Mouse (Mus musculus): ENCODE data around the gene Slc18a3. TPM values are rescaled to one million over a fixed set of nuclear protein-coding genes. Genes with fewer than 3 reads are reported as not detected.

Slc18a3 gene
- polyA plus RNA-seq, 1 experiment from 2014 or later: 0.67 TPM

DNA sequence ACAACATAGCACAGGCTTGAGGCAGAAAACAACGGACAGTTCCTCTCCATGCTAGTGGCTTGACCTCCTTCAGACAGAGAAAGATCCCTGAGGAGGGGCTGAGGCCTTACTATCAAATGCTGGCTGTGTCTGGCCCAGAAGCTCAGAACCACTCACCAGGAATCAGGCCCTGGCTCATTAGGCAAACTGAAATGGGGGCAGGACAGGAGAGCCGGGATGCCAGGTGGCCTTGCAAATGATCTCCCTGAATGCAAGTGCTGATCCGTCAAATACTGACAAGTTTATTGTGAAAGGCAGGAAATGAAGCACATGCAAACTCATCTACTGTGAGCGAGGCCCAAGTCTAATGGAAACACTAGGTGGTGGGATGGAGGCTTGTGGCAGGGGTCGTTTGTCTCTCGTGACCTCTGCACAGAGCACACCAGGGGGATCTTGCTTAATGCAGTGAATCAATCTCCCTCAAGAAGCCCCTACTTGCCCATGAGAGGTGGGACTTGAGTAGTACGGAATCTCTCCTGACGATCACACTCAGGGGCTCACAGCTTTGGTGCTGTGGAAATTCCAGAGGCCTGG lies 35.5 kb downstream of the Slc18a3 start:
- no peaks in the 10 kb centered on the region for H3K9me3 ChIP-seq (ENCODE audit: control insufficient read depth, low read length)
- no peak for ATAC-seq (ENCODE audit: low read depth)
- H3K4me3 ChIP-seq (ENCODE audit: low read length): no peak overlapping the region
- no peak overlapping the region for H3K4me2 ChIP-seq (ENCODE audit: low read depth, low read length)
- H3K27me3 ChIP-seq (ENCODE audit: control insufficient read depth, insufficient read depth, low read depth, low read length): no peaks in the 10 kb centered on the region
- H3K27ac ChIP-seq (ENCODE audit: low read length): no peak overlapping the region
- H3K4me1 ChIP-seq (replicated peaks; ENCODE audit: control insufficient read depth, insufficient read depth, low read length): no peaks in the 10 kb centered on the region
- WGBS: 26% methylated on average over 8 of the region's 8 CpGs
- H3K36me3 ChIP-seq (ENCODE audit: control insufficient read depth, insufficient read depth, low read length): no peaks in the 10 kb centered on the region
- no peak overlapping the region for H3K9ac ChIP-seq (ENCODE audit: low read length)

DNA sequence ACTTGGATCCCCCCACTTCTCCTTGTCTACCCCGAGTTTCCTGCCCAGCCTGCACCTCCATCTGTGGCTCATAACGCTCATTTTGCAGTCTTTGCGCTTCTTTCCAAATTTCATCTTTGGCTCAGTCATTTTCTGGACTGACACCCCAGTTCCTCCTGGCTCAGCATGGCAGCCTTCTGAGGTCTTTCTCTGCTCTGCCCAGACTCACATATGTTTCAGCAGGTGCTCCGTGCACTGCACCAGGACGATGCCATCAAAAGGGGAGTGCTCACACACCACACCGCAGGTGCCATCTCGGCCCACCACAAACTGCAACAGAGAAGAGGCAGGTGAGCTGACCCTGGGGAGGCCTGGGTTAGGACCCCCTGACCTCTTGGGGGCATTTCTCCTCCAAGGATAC lies 40.7 kb downstream of the Slc18a3 start:
- Histone ChIP-seq H3K27ac (ENCODE audit: low read length) (no peak overlapping the region), H3K4me3 (ENCODE audit: low read length) (no peak overlapping the region), H3K36me3 (ENCODE audit: control insufficient read depth, insufficient read depth, low read length) (no peaks in the 10 kb centered on the region), H3K9ac (ENCODE audit: low read length) (no peak overlapping the region), H3K4me2 (ENCODE audit: low read depth, low read length) (no peak overlapping the region), H3K27me3 (ENCODE audit: control insufficient read depth, insufficient read depth, low read depth, low read length) (no peaks in the 10 kb centered on the region), H3K9me3 (ENCODE audit: control insufficient read depth, low read length) (no peaks in the 10 kb centered on the region), H3K4me1 (replicated peaks; ENCODE audit: control insufficient read depth, insufficient read depth, low read length) (no peaks in the 10 kb centered on the region)
- 87% methylated on average over 7 of the region's 7 CpGs for WGBS
- ATAC-seq (ENCODE audit: low read depth): no peak

DNA sequence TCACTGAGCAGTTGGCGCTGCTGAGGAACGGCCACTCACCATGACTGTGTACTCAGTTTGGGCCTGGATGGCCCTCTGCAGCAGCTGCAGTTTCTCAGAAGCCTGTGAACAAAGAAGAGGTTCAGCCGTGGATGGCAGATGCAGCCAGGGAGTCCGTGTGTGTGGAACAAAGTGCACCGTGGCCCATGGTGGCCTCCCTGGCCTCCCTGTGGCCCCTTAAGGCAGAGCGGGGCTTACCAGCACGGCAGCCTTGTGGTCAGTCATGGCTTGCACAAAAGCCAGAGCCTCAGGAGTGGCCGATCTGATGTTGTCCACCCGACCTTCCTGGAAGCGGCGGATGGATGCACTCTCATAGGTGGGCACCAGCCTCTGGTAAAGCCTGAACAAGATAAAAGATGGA lies 45.9 kb downstream of the Slc18a3 start:
- peaks cover 4% of the 10 kb centered on the region for H3K9me3 ChIP-seq (ENCODE audit: control insufficient read depth, low read length)
- H3K4me3 ChIP-seq (ENCODE audit: low read length): no peak overlapping the region
- H3K27me3 ChIP-seq (ENCODE audit: control insufficient read depth, insufficient read depth, low read depth, low read length): no peaks in the 10 kb centered on the region
- ATAC-seq (ENCODE audit: low read depth): no peak
- no peaks in the 10 kb centered on the region for H3K36me3 ChIP-seq (ENCODE audit: control insufficient read depth, insufficient read depth, low read length)
- no peak overlapping the region for H3K9ac ChIP-seq (ENCODE audit: low read length)
- H3K4me2 ChIP-seq (ENCODE audit: low read depth, low read length): no peak overlapping the region
- H3K4me1 ChIP-seq (replicated peaks; ENCODE audit: control insufficient read depth, insufficient read depth, low read length): no peaks in the 10 kb centered on the region
- WGBS: 68% methylated on average over 11 of the region's 11 CpGs
- H3K27ac ChIP-seq (ENCODE audit: low read length): no peak overlapping the region

Other genes starting within 250 kb of the Slc18a3 start
- gene Ogdhl, start 142.8 kb downstream of the Slc18a3 start, polyA plus RNA-seq (2015; fragmentation: Nextera tagmentation; extraction: Ambion mirVana): 7.8 and 8.8 TPM in 2 replicates
- 1.6 and 2.9 TPM in 2 replicates for gene 1700024G13Rik, start 76.5 kb downstream of the Slc18a3 start, polyA plus RNA-seq (2015; fragmentation: Nextera tagmentation; extraction: Ambion mirVana)
- gene Chat, start 1.1 kb upstream of the Slc18a3 start, polyA plus RNA-seq (2015; fragmentation: Nextera tagmentation; extraction: Ambion mirVana): 0.08 TPM in 1 of 2 replicates, not detected in the other
- 16.8 and 18.5 TPM in 2 replicates for gene Ercc6, start 48.7 kb upstream of the Slc18a3 start, polyA plus RNA-seq (2015; fragmentation: Nextera tagmentation; extraction: Ambion mirVana)
- 0.14 and 0.18 TPM in 2 replicates for gene Prrxl1, start 134.6 kb upstream of the Slc18a3 start, polyA plus RNA-seq (2015; fragmentation: Nextera tagmentation; extraction: Ambion mirVana)
- gene 3425401B19Rik, start 220.4 kb upstream of the Slc18a3 start, polyA plus RNA-seq (2015; fragmentation: Nextera tagmentation; extraction: Ambion mirVana): 0.34 and 0.40 TPM in 2 replicates